Mouse (Mus musculus) embryonic facial prominence, embryonic 15.5 days (tissue): ENCODE data around the gene Kif23. TPM values are rescaled to one million over a fixed set of nuclear protein-coding genes. Genes with fewer than 3 reads are reported as not detected.

Experiments
- ATAC-seq: fragments of 200-750 bp; cut with Nextera tagmentation; 2 replicates; pipeline ENCODE4 v1.8.0; 2017; ENCODE audit warnings: low read depth, moderate TSS enrichment; ENCODE audit not compliant: insufficient number of reproducible peaks, low FRiP score, low TSS enrichment
- H3K27ac ChIP-seq: fragments of 300-500 bp; sonication (generic); replicated peaks from 2 replicates; pipeline ENCODE4 v1.5.1; 2015; ENCODE audit warnings: mild to moderate bottlenecking, inconsistent platforms
- H3K27me3 ChIP-seq: fragments of 300-500 bp; sonication (generic); 2 replicates; pipeline ENCODE4 v1.6.1; 2015; ENCODE audit warnings: inconsistent platforms
- H3K36me3 ChIP-seq: fragments of 300-500 bp; sonication (generic); 2 replicates; pipeline ENCODE4 v1.6.1; 2015; ENCODE audit warnings: mild to moderate bottlenecking, inconsistent platforms
- H3K4me1 ChIP-seq: fragments of 300-500 bp; sonication (generic); 2 replicates; pipeline ENCODE4 v1.6.1; 2015; ENCODE audit warnings: inconsistent platforms
- H3K4me2 ChIP-seq: fragments of 300-500 bp; sonication (generic); replicated peaks from 2 replicates; pipeline ENCODE4 v1.6.1; 2015; ENCODE audit warnings: mild to moderate bottlenecking, inconsistent platforms
- H3K4me3 ChIP-seq: fragments of 300-500 bp; sonication (generic); replicated peaks from 2 replicates; pipeline ENCODE4 v1.5.1; 2015; ENCODE audit warnings: mild to moderate bottlenecking, inconsistent platforms
- H3K9ac ChIP-seq: fragments of 300-500 bp; sonication (generic); 2 replicates; pipeline ENCODE4 v1.6.1; 2015; ENCODE audit warnings: inconsistent platforms
- H3K9me3 ChIP-seq: fragments of 300-500 bp; sonication (generic); replicated peaks from 2 replicates; pipeline ENCODE4 v1.6.1; 2016; ENCODE audit warnings: inconsistent platforms
- WGBS: fragments of 180-500 bp; shearing (Covaris S2); methylation state at CpG from one replicate; pipeline ENCODE4 v1.1.7; 2015; 5-methylcytosine and 5-hydroxymethylcytosine counted together
- polyA plus RNA-seq: library from polyadenylated mRNA; unstranded; fragments of >200 nt; fragmentation: Nextera tagmentation; extraction: Ambion mirVana; gene quantifications from 2 replicates; pipeline ENCODE4 v1.2.1, GENCODE M21; 2015

Gene Kif23
- polyA plus RNA-seq, 1 experiment from 2014 or later: 92.3 TPM

- WGBS: under 1% methylated on average over 70 of the region's 70 CpGs
Observed at GRCm38 (mm10) chr9:61914203-61914916, 32.2 kb downstream of the Kif23 start, which contains the start of gene Rplp1. Rplp1 (minus strand) TSS chr9:61914542.

GRCm38 (mm10) chr9:61911300-61912128, 35.1 kb downstream of the Kif23 start:
- Histone ChIP-seq H3K36me3 (peaks cover 24% of the 10 kb centered on the region), H3K27ac (no peak overlapping the region), H3K9ac (no peak overlapping the region), H3K4me1 (peaks cover 16% of the 10 kb centered on the region), H3K27me3 (no peaks in the 10 kb centered on the region), H3K9me3 (no peaks in the 10 kb centered on the region), H3K4me2 (no peak overlapping the region), H3K4me3 (no peak overlapping the region)
- 44% methylated on average over 6 of the region's 6 CpGs for WGBS
- no peak for ATAC-seq

More at GRCm38 (mm10) chr9:61914203-61914916, 32.2 kb downstream of the Kif23 start, which contains the start of gene Rplp1:
- Histone ChIP-seq H3K4me3 (peak within 1 kb of the TSS; percentile 84), H3K27ac (peak within 1 kb of the TSS; percentile 98), H3K4me2 (peak within 1 kb of the TSS; percentile 77), H3K27me3 (no peaks in the 10 kb centered on the region), H3K4me1 (peaks cover 16% of the 10 kb centered on the region), H3K9me3 (no peaks in the 10 kb centered on the region), H3K36me3 (peaks cover 43% of the 10 kb centered on the region), H3K9ac (peak within 1 kb of the TSS; percentile 78)
- peak; percentile 96 for ATAC-seq

GRCm38 (mm10) chr9:61910526-61911256, 35.9 kb downstream of the Kif23 start:
- Histone ChIP-seq H3K9ac (no peak overlapping the region), H3K9me3 (no peaks in the 10 kb centered on the region), H3K4me3 (no peak overlapping the region), H3K4me2 (no peak overlapping the region), H3K36me3 (peaks cover 23% of the 10 kb centered on the region), H3K27me3 (no peaks in the 10 kb centered on the region), H3K27ac (no peak overlapping the region), H3K4me1 (peaks cover 16% of the 10 kb centered on the region)
- ATAC-seq: no peak
- 41% methylated on average over 20 of the region's 20 CpGs for WGBS

GRCm38 (mm10) chr9:61909633-61910032, 36.9 kb downstream of the Kif23 start:
- Histone ChIP-seq H3K4me2 (no peak overlapping the region), H3K27me3 (no peaks in the 10 kb centered on the region), H3K4me3 (no peak overlapping the region), H3K9me3 (no peaks in the 10 kb centered on the region), H3K9ac (no peak overlapping the region), H3K27ac (no peak overlapping the region), H3K36me3 (peaks cover 23% of the 10 kb centered on the region), H3K4me1 (peaks cover 20% of the 10 kb centered on the region)
- WGBS: 70% methylated on average over 1 of the region's 1 CpGs
- no peak for ATAC-seq

GRCm38 (mm10) chr9:61908832-61909407, 37.7 kb downstream of the Kif23 start:
- Histone ChIP-seq H3K9ac (no peak overlapping the region), H3K27ac (no peak overlapping the region), H3K9me3 (no peaks in the 10 kb centered on the region), H3K4me3 (no peak overlapping the region), H3K36me3 (peaks cover 23% of the 10 kb centered on the region), H3K27me3 (no peaks in the 10 kb centered on the region), H3K4me1 (peaks cover 23% of the 10 kb centered on the region), H3K4me2 (no peak overlapping the region)
- no peak for ATAC-seq
- 85% methylated on average over 11 of the region's 11 CpGs for WGBS

- no peak overlapping the region for H3K4me3 ChIP-seq
- H3K4me2 ChIP-seq: no peak overlapping the region
- WGBS: 82% methylated on average over 3 of the region's 3 CpGs
- H3K9ac ChIP-seq: no peak overlapping the region
- peaks cover 20% of the 10 kb centered on the region for H3K4me1 ChIP-seq
- H3K27me3 ChIP-seq: no peaks in the 10 kb centered on the region
- no peaks in the 10 kb centered on the region for H3K9me3 ChIP-seq
- H3K36me3 ChIP-seq: peaks cover 23% of the 10 kb centered on the region
- no peak overlapping the region for H3K27ac ChIP-seq
- ATAC-seq: no peak
Observed at GRCm38 (mm10) chr9:61908341-61908740, 38.2 kb downstream of the Kif23 start.

GRCm38 (mm10) chr9:61907621-61908295, 38.8 kb downstream of the Kif23 start:
- Histone ChIP-seq H3K27me3 (no peaks in the 10 kb centered on the region), H3K9ac (no peak overlapping the region), H3K27ac (no peak overlapping the region), H3K36me3 (peaks cover 19% of the 10 kb centered on the region), H3K4me1 (peaks cover 14% of the 10 kb centered on the region), H3K9me3 (no peaks in the 10 kb centered on the region), H3K4me2 (no peak overlapping the region), H3K4me3 (no peak overlapping the region)
- no peak for ATAC-seq
- WGBS: 70% methylated on average over 4 of the region's 4 CpGs

- H3K27ac ChIP-seq: no peak overlapping the region
- 65% methylated on average over 10 of the region's 10 CpGs for WGBS
- no peak overlapping the region for H3K4me2 ChIP-seq
- H3K4me1 ChIP-seq: peaks cover 8% of the 10 kb centered on the region; the same call in 1 of the 2 replicates
- H3K27me3 ChIP-seq: peaks cover 2% of the 10 kb centered on the region; the same call in 1 of the 2 replicates
- peaks cover 11% of the 10 kb centered on the region for H3K36me3 ChIP-seq
- no peak overlapping the region for H3K9ac ChIP-seq
- no peak for ATAC-seq
- no peak overlapping the region for H3K4me3 ChIP-seq
- no peaks in the 10 kb centered on the region for H3K9me3 ChIP-seq
Observed at GRCm38 (mm10) chr9:61906912-61907311, 39.7 kb downstream of the Kif23 start.

GRCm38 (mm10) chr9:61905576-61905975, 41.0 kb downstream of the Kif23 start:
- WGBS: 50% methylated on average over 5 of the region's 5 CpGs
- no peak overlapping the region for H3K27ac ChIP-seq
- no peak for ATAC-seq
- H3K27me3 ChIP-seq: peaks cover 9% of the 10 kb centered on the region
- H3K36me3 ChIP-seq: no peaks in the 10 kb centered on the region
- H3K4me2 ChIP-seq: no peak overlapping the region
- no peaks in the 10 kb centered on the region for H3K9me3 ChIP-seq
- no peak overlapping the region for H3K4me3 ChIP-seq
- H3K9ac ChIP-seq: no peak overlapping the region
- H3K4me1 ChIP-seq: peaks cover 8% of the 10 kb centered on the region; the same call in 1 of the 2 replicates

GRCm38 (mm10) chr9:61904201-61904600, 42.4 kb downstream of the Kif23 start:
- no peak for ATAC-seq
- H3K4me1 ChIP-seq: peaks cover 12% of the 10 kb centered on the region
- WGBS: 34% methylated on average over 7 of the region's 7 CpGs
- no peak overlapping the region for H3K9ac ChIP-seq
- no peak overlapping the region for H3K4me2 ChIP-seq
- no peaks in the 10 kb centered on the region for H3K9me3 ChIP-seq
- 0 out of 2 replicates have a peak overlapping the region, but pooled peaks have one; percentile 3 for H3K27ac ChIP-seq
- no peaks in the 10 kb centered on the region for H3K36me3 ChIP-seq
- no peak overlapping the region for H3K4me3 ChIP-seq
- H3K27me3 ChIP-seq: peaks cover 11% of the 10 kb centered on the region
